Mouse (Mus musculus) right cerebral cortex, postnatal 25 days (tissue): ENCODE results near the gene Ddx41.

Experiments used
- DNase-seq: peaks from one replicate; pipeline ENCODE4 v3.0.0; 2022

Ddx41 gene

DNA sequence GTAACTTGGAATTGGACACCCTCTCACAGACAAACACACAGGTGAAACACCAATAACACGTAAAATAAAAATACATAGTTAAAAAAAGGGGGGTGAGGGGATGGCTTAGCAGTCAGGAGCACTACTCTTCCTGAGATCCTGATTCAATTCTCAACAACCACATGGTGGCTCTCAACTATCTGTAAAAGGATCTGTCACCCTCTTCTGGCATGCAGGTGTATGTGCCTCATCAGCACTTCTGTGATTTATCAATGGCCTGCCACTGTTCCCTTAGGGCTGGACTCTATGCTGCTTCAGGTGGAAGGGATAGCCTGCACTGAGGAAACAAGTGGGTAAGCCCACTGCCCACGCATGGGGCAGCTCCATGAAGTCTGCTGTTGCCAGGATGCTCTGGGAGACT, 4.5 kb upstream of the Ddx41 start:
- DNase-seq: no peak

DNA sequence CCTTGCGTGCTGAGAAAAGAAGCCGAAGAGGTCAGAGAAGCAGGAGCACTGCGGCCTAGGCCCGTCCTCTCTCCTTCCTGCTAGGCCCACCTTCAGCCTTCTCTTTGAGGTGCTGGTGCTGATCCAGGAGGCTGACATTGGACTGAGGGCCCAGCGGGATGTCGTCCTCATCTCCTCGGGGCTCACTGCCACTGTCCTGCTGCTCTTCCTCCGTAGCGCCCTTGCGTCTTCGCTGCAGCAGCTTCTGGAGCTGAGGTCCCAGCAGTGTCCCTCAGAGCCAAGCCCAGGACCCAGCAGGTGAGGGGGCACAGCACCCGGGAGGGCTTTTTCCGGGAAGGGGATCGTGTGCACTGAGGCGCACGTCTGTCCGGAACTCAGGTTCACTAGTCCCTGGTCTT, 663 bp downstream of the Ddx41 start:
- DNase-seq: no peak

DNA sequence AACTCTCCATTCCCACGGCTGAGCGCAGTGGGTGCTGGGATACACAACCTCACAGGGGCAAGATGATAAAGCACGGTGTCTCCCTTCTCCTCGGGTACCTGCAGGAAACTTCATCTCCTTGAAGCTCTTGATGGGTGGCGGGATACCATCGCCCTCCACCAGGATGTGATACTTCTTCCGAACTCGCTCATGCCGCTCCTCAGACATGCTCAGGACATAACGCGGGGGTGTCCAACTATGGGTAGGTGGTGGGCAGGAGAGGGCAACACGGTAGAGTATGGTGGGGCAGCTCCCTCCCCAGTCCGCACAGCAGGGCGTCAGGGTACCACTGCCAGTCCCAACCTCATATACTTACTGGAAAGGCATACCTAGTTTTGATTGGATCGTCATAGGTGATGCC, 1.3 kb downstream of the Ddx41 start:
- DNase-seq: no peak

DNA sequence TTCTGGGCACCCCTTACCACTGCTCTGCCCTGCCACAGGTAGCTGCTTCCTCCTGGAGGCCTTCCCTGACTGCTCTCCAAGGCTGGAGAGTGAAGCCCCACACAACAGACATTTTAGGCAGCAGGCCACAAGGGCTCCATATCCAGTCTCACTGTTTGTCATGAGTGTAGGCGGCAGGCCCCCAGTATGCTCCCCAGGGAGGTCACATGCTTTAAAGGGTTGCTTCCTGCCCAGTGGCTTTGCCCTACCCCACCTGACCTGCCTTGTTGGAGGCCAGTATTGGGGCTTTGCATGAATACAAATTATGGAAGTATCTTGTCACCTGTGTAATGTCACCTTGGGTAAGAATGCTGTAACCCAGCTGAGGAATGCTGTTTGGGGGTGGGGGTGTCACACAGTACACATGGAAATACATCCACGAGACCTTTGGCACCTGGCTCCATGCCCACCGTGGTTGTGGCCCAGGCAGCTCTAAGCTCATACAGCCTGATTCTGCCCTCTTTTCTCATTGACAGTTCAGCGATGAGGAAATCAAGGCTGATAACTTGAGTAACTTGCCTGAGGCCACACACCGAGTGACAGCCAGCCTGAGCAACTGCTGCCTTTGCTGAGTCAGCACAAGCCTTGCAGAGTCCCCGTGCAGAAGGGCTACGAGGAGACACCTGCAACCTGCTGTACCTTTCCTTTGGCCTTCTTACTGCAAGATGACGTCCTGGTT, 7.1 kb downstream of the Ddx41 start, which contains the start of gene Dok3:
Gene Dok3 (minus strand): TSS at position 99 of the 718 bp plus-strand sequence.
- DNase-seq: no peak

DNA sequence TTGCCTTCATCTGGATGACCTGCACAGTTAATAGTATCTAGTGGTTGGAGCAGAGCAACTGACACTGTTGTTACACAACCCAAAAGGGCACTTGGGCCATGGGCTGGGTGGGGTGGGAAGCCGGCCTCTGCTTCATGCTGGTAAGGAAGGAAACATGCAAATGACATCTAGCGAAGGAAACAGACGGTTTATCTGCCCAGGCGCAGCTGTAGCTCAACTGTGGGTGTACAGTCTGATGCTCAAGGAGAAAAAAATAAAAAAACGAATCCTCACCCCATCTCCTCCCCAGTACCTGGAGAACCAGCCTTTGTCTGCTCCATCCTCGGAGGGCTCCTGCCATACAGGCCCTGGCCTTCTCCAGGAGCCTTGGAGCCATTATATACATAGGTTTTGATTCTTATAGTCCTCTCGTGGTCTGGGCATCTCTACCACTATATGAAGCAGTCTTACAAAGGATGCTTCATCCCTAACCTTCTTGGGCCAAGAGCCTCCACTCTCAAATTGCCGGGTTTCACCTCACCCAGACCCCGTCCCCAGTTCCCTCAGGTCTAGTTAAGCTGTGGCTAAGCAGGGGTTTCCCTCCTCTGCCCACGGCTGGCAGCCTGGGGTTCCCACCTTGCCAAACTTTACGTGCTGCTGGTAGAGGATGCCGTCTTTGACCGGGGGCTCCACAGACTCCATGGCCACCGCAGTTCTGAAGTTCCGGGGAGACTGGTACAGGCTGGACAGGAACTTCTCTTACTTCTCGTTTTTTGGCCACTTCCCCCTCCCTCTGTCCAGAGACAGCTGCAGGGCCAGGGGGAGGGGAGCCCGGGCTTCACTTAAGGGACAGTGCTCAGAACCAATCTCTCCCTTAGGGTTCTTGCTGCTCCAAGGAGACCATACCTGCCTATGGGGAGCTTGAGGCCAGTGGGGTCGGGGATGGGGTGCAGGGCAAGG, 8.4 kb downstream of the Ddx41 start:
- DNase-seq: no peak

DNA sequence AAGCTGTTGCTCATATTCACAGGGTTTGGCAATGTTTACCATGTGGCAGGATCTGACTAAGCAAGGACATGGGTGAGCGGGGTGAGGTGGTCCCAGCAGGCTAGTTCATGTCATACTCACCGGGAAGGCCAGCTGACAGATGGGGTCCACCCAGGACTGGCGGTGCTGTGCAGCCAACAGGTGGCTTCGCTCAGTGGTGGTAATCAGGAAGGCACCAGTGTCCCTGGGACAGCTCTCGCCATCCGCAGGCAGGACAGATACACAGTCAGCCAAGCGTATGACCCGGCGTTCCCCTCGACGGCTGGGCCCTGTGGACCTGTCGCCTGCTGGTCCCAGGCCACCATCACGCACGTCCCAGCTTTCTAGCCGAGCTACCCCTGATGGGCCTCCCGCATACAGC, 9.2 kb downstream of the Ddx41 start:
- no peak for DNase-seq

DNA sequence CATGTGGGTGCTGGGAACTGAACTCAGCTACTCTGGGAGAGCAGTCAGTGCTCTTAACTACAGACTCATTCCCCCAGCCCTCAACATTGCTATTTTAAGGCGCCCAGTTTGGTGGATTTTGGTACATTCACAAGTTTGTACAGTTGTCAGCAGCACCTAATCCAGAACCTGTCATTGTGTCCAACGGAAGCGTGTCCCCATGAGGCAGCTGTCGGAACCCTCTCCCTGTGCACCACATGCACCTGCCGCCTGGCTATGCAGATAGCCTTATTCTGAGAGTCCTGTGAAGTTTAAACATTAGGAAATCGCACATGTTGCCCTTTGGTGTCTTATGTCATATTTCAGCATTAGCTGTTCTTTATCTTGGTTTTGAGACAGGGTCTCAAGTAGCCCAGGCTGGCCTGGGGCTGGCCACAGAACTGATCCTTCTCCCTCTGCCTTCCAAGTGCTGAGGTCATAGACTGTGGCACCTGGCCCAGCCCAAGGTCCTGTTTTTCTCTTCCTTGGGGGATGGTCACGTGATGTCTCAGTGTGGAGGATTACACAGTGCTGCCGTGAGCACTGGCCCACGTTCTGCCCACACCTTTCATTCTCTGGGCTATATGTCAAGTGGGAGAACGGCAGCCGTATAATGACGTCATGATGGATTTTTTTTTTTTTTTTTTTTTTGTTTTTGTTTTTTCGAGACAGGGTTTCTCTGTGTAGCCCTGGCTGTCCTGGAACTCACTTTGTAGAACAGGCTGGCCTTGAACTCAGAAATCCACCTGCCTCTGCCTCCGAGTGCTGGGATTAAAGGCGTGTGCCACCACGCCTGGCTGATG, 10.5 kb downstream of the Ddx41 start:
- no peak for DNase-seq

DNA sequence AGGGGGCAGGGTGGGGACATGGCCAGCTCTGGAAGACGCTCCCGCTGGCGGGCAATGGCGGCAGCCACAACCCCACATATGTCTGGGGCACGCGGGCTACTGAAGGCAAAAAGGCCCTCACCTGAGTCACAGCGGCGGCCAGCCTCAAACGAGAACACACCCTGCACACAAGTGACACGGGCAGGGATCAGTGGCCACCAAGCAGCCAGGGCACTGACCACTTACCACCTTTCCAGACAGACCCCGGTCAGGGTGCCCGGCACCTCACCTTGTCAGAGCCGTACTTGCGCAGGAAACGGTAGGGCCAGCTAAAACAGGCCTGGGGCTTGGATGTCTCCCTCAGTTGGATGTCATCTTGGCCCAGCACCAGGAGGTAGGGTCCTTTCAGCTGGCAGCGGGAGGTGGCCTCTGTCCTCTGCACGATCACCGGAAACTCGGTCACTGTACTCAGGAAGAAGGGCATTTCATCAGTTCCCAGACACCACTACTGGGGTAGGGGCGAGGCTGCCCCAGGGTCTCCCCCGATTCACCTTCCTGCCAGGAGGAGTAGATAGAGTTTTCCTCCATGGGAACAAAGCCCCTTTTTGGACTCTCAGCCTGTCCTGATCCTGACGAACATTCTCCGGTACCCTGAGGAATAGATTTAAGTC, 12.4 kb downstream of the Ddx41 start:
- no peak for DNase-seq

DNA sequence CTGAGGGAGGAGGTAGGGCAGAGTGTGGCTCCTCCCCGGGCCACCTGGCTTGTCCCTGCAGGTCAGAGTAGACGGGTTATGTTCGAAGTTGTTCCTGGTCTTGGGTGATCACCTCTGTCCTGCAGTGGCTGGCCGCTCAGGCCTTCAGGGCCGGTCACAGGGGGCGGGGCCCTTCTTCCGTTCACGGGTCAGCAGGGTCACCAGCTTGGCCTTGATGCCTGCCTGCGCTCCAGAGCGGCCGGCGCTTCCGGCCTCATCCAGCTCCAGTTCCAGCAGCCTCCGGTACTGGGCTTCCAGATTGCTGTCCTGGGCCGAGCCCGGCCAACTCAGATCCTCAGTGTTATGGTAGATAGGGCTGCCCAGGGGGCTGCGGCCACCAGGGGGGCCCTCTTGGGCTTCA, 13.2 kb downstream of the Ddx41 start:
- no peak for DNase-seq

DNA sequence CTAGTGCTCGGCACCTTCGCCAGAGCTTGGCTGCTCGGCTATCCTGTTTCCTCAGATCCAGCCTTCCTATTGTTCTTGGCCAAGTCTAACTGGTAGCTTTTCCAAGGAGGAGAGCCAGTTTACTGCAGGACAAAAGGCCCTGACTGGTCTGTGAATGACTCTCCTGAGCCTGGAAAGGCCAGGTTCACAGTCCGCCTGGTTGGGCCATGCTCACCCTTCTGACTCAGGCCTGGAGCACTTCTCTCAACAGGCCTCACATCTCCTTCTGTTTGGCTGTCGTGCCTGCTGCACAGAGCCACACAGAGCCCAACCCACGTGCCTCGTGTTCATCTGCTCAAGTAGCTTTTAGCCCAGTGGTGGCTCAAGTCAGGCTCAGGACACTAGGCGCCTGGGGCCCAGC, 13.7 kb downstream of the Ddx41 start:
- DNase-seq: no peak

DNA sequence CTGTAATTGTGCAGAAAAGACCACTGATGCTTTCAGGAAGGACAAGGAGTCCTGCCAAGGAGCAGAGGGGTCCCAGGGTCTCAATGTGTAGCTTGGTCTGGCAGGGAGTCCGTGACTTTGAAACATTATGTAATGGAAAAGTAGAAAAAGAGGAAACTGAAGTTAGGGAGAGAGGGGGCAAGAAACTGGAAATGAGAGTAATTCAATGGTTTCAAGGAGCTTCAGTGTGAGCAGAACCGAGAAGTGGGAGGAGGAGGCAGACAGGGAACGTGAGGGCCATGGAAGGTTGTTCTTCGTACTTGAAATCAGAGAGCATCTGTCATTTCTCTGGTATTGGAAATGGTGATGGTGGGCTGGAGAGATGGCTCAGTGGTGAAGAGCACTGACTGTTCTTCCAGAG, 16.9 kb downstream of the Ddx41 start:
- no peak for DNase-seq

DNA sequence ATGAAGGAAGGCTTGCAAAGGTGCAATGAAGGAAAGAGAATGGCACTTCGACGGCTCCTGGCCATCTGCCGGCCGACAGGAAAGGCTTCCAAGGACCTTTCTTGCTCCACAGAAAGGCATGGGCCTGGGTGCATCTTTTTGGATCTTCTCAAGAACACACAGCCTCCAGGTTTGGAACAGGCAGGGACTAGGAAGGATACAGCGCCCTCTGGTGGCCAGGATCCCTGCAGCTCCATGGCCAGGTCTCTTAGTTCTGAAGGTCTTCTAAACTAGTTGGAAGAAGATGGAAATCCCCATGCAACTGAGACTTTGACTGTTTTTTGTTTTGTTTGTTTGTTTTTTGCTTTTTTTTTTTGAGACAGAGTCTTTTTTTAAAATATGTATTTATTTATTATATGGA, 19.5 kb downstream of the Ddx41 start:
- DNase-seq: peak; percentile 84

DNA sequence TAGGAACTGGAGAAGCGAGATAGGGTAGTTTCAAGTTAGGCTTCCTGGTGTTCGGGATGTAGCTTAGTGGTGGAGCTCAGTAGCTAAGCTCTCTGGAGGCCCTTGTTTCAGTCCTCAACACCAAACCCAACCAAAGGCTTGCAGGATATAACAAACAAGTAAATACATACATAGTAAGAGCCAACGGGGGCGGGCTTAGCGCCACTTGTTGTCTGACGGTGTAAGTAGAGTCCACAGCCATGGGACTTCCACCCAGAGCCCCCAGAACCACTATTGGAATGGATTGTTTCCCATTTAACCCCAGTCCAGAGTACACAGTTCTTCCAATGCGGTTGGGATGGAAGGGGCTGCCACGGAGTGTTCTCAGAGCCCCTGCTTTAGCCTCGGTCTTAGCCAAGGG, 22.6 kb downstream of the Ddx41 start:
- DNase-seq: no peak

DNA sequence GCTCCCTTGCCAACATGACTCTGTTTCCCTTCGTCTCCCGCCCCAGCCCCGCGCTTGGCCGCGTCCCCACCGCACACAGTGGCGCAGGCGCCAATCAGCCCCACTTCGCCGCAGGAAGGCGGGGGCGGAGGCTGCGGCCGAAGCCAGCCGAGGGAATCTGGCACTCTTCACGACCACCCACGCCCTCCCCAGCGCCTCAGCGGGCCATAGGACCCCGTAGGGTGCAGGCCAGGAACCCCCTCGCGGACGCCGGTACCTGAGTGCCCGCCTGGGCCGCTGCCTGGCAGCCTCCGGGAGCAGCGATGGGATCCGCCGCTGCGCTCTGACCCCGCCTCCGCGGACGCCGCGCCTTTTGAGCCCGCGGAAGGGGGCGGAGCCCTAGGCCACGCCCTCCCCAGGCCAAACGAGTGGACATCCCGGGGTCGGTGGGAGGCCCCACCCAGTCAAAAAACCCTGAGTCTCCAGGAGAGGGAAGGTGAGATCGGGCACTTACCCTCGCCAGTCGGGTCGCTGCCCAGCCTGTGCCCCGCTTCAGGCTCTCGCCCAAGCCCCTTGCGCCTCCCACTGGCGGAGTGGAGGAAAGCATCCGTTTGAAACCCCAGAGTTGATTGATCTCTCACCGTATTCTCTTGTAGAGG, 23.2 kb downstream of the Ddx41 start, which contains the start of gene Pdlim7:
Gene Pdlim7 (minus strand): TSS at position 566 of the 638 bp plus-strand sequence.
- peak; percentile 86 for DNase-seq

DNA sequence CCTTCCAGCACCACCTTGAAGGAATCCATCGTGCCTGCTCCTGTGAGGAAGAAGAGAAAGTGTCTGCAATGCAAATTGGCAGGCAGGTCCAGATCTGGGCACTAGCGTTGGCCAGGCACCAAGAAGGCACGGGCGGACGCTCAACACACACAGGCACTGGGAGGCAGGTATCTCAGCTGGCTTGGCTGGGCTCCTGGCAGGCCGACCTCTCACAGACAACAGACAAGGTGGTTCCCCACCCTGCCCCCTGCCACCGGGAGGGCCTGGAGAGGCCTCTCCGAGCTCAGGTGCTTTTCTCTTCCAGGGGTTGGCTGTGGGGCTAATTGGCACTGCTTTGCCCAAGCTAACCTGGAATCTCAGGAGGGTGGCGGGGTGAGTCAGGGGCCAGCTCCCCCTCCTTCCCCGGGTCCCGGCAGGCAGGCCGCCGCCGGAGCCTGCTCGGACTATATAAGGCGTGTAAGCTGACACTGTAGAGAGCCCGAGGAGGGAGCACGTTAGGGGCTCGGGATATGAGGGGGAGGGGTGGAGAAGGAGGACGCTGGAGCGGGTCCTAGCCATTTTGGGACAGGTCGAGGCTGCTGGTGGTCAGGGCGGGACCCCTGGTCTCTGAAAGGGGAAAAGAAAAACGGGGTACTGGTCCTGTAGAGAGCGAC, 24.0 kb downstream of the Ddx41 start:
- DNase-seq: no peak

DNA sequence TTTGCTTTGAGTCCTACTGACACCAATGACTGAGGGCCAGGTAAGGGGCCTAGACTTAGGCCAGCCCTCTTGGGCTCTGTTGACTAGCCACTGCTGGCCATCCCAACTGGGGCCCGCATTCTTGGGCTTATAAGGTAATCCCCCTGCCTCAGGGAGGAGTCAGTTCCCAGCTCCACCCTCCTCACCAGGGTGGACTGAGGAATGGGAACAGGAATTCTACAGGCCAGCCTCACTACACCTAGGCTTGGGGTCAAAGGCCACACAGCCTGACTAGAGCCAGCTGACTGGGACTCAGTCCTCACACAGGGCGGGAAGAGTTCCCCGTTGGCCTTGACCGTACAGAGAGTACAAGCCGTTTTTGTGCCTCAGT, 25.0 kb downstream of the Ddx41 start:
- no peak for DNase-seq

DNA sequence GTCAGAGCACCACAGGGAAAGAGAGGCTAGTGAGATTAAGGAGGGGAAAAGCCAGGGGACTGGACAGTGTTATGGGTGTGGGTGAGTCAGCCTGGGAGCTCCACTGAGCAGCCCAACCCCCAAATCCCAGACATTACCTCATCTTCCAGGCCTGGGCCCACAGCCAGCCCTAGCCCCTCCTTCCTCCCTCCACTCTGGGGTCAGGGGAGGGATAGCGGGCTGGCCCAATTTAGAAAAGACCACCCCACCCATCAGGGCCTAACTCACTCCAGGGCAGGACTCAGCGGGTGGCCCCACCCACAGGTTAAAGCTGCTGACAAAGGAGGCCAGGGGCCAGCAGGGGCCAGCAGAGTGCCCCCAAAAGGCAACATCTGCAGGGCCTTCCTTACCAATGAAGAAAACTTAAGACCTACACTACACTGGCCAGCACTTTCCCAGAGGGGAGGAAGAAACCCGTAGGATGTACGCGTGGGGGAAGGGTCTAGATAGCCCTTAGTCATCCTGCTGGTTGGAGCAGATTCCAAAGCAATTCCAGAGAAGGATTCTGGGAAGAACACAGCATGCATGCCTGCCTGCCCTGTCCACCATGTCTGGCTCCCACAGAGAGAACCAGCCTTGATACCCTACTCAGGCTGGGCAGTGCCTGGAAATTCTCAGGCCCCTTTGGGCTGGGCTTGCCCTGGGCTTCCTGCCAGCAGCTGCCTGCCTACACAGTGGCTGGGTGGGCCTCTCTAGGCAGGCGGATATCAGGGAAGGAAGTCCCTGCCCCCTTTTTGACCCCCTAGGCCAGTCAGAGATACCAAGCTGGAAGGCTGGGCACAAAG, 25.6 kb downstream of the Ddx41 start:
- no peak for DNase-seq

DNA sequence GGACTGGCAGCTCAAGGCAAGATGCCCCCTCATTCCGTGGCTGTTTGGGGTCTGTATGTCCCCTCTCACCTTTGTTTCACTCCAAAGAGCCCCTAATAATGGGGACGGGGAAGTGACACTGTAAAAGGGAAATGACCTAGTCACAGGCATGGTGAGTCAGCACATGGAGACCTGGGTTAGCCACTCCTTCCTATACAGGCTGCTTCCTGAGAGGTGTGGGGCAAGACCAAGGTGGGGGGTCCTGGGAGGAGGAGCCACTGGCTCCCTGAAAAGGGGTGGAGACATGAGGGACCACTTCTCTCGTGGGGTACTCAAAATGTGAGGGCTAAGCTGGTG, 26.2 kb downstream of the Ddx41 start:
- no peak for DNase-seq

DNA sequence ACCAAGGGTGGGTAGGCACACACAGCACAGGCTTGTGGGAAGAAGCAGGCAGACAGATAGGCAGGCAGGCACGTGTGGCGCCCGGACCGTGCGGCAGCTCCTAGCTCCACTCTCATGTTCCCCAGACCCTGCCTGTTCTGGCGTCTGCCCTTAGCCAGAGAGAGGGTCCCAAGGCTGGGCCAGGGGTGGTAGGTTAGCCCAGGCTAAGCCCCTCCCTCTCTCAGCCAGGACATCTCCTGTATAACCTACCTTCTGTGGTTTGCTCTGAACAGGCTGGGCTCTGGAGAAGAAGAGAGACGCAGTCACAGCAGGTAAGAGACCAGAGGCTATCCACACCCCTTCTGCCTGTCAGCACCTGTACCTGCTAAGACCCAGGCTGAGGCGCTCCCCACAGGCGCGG, 27.9 kb downstream of the Ddx41 start:
- no peak for DNase-seq

DNA sequence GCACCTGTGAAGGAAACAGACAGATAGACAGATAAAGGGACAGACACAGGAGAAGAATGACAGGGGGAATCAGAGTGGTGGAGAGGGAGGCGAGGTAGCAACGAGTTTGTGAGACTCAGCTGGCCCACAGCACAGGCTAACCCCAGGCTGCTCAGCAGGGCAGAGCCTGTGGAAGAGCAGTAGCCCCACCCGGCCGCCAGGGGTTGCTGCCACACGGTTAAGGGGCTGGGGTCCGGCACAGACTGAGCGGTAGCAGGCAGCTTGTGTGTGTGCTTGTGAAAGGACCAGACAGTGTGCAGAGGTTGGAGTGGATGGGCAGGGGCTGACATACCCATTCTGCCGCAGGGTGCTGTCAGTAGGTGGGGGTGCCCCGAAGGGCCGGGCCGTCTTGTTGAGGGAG, 28.6 kb downstream of the Ddx41 start:
- no peak for DNase-seq

DNA sequence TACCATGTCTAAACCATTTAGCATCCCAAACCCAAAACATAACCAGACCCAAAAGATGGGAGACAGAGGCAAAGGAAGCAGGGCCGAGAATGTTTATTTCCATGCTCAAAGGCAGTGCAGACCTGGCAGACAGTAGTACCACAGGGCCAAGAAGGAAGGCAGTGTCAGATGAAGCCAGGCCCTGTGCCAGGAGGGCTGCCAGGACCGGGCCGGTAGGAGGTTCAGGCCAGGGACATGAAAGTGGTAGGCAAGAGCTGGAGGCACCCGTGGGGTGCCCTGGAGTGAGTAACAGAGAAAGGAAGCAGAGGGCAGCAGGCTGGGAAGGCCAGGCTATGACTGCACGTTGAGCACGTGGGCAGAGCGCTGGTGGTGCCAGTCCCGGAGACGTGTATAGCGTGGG, 29.8 kb downstream of the Ddx41 start:
- DNase-seq: no peak
